ENCODE assay signal across 17 mouse cellular contexts in the genomic region with DNA sequence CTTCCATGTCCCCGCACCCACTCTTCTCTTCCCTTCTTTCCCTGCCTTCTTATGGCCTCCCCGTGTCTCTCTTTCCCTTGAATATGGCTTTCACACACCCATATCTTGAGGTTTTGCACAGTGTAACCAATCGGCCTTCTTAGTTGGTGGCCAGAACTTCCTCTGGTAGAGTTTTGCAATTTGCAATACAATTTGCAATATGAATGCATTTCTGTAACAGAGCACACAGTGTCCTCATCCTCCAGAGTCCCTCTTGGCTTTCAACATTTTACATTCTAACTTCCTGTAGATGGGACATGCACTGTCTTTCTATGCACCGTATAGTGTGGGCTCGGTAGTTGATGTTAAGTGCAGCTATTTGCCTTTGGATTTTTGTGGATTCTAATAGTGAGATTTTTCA.
"Had no signal": no experiment of that assay in that cellular context is flagged by ENCODE, and none has a peak within 500 bp of the region (broad histone marks: within the 10 kb centered on the region; RNA-seq: fewer than 3 reads in every experiment).

No protein-coding gene starts in this region.

- H3K4me2 ChIP-seq: limb, embryonic 13.5 days; liver, embryonic 13.5 days; lung, embryonic 14.5 days; midbrain, embryonic 12.5 days; neural tube, embryonic 15.5 days had no signal

- H3K27ac ChIP-seq: layer of hippocampus, adult 2 months; limb, embryonic 13.5 days; liver, embryonic 13.5 days; midbrain, embryonic 12.5 days; neural tube, embryonic 15.5 days had no signal

- H3K4me1 ChIP-seq: limb, embryonic 13.5 days; liver, embryonic 13.5 days; midbrain, embryonic 12.5 days; neural tube, embryonic 15.5 days had no signal

- H3K9ac ChIP-seq: limb, embryonic 13.5 days; liver, embryonic 13.5 days; lung, embryonic 14.5 days; midbrain, embryonic 12.5 days; neural tube, embryonic 15.5 days had no signal

- H3K27me3 ChIP-seq: limb, embryonic 13.5 days; liver, embryonic 13.5 days; midbrain, embryonic 12.5 days; neural tube, embryonic 15.5 days had no signal

- DNase-seq: kidney, adult 11 months; kidney, postnatal 10 days; kidney, postnatal 4 days; left cerebral cortex, postnatal 4 days; liver, embryonic 13.5 days; lung, embryonic 14.5 days; lung, postnatal 14 days; retina, postnatal 1 day; right cerebral cortex, postnatal 4 days; spleen, adult 18-20 months; thymus, adult 18-20 months; thymus, postnatal 14 days had no signal

- H3K36me3 ChIP-seq: limb, embryonic 13.5 days; liver, embryonic 13.5 days; midbrain, embryonic 12.5 days; neural tube, embryonic 15.5 days had no signal

- H3K9me3 ChIP-seq: limb, embryonic 13.5 days; liver, embryonic 13.5 days; midbrain, embryonic 12.5 days; neural tube, embryonic 15.5 days had no signal

- H3K4me3 ChIP-seq: layer of hippocampus, adult 2 months; limb, embryonic 13.5 days; liver, embryonic 13.5 days; midbrain, embryonic 12.5 days; myocyte; neural tube, embryonic 15.5 days had no signal
